Mouse (Mus musculus) thymus, adult 2 months (tissue): ENCODE data around the gene Ghrh.

Source experiments
- CTCF ChIP-seq: fragments of 200-500 bp; IDR thresholded peaks from 2 replicates; pipeline ENCODE4 v1.5.1; 2012; ENCODE audit warnings: mild to moderate bottlenecking, control low read depth, low read length, moderate library complexity, borderline replicate concordance; ENCODE audit not compliant: control insufficient read depth, poor library complexity, insufficient read depth; ENCODE audit errors: extremely low read depth
- POLR2A ChIP-seq: fragments of 200-500 bp; IDR thresholded peaks from 2 replicates; pipeline ENCODE4 v1.6.1; 2012; ENCODE audit warnings: mild to moderate bottlenecking, low read length, control low read depth, moderate library complexity; ENCODE audit not compliant: control insufficient read depth, poor library complexity, insufficient read depth; ENCODE audit errors: extremely low read depth

DNA sequence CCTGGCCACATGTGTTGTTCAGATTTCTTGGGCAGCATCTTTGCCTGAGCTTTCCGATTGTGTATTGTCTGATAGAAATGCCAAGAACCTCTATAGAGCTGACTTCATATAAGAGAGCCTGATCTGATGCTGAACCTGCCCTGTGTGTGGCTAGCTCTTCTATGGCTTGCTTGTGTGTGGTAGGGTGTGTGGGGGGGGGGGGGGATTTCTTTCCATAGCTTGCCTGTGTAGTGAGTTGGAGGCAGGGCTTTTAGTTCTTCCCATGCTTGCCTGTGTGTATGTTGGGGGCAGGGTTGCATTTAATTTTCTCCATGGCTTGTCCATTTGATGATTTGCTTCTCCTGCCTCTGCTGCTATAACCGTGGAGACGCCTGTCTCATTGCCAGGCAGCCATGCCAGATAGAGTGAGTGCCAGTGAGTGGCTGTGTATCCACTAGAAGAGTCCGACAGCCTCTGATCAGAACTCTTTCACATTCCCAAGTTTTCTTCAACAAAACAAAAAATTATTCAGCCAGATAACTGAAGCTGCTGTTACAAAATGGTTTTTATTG lies 39.5 kb downstream of the Ghrh start:
- TF ChIP-seq POLR2A (no peak), CTCF (no peak)
